Mouse (Mus musculus): ENCODE measurements around the gene Gnas.

The Gnas gene

DNA sequence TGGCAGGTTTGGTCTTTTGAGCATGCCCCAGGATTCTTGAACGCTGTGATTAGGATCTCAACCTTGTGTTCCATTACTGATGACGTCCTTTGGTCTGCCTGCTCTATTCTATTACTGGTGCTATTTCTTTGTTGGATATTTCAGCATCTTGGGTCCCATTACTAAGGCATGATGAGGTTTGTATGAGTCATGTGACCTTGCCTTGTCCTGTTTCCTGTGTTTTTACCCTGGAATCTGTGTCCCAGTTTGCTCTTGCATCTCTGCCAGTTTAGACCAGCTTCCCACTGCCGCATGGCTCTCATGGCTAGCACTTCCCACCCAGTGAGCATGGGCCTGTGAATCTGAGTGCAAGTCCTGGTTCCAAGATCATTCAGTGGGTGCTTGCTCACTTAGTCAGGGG, 107.8 kb downstream of the Gnas start:
- DNase-seq, result no peak

- DNase-seq, result no peak
Measured at GRCm38 (mm10) chr2:174392554-174392953, 108.4 kb downstream of the Gnas start.

DNA sequence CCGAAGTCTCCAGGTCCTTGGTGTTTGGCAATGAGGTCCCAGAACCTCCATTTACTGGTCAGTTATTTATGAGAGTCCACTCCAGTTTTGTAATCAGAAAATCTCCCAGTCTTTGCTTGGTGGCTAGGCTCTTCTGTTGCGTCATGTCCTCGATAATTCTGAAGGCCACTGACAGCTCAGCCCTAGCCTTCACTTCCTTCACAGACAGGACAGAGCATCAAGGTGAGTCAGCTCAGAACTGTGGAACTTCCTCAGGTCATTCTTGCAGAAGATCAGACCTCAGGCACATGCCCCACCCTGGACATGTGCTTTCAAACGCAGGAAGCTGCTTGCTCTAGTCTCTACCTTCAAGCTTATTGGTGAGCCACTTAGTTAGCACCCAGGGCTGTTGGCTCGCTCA, 109.3 kb downstream of the Gnas start:
- DNase-seq, result no peak

All from cerebellum, adult 11 months (tissue).